Mouse (Mus musculus) kidney, adult 18-20 months (tissue): Measurements from ENCODE around the gene Olfr1054.
"Not testable (repeated sequence)": the region's sequence is repeated elsewhere in the genome, so short reads cannot be mapped to it uniquely, and the experiment has no call there.

ENCODE experiments used
- DNase-seq: peaks from one replicate; pipeline ENCODE4 v3.0.0; 2021

Olfr1054 gene

DNA sequence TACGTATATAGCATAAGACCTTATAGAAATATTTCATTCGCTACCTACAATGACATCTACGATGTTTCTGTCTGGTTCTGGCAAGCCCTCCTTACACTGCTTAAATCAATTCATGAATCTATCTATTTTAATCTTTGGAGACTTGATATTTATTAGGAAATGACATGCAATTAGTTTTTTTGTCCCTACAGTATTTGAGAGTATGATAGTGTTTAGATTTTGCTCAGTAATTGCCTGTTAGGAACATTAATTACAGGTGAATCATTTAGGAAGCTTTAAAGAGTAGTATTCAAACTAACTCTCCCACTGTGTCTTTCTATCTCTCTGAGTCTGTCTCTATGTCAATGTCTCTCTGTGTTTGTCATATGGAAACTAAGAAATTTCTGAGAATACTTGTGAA is at the start of gene Olfr1054:
TSS of gene Olfr1054 (minus strand) at position 101 of the 400 bp plus-strand sequence.
- no peak for DNase-seq

GRCm38 (mm10) chr2:86378293-86378692 is 43.1 kb upstream of the Olfr1054 start, which contains the start of gene Olfr1057:
Gene Olfr1057, minus strand, starts transcription at chr2:86378393.
- no peak for DNase-seq

- not testable (repeated sequence) for DNase-seq
These were observed 31.1 kb upstream of the Olfr1054 start for GRCm38 (mm10) chr2:86366342-86366741.

DNA sequence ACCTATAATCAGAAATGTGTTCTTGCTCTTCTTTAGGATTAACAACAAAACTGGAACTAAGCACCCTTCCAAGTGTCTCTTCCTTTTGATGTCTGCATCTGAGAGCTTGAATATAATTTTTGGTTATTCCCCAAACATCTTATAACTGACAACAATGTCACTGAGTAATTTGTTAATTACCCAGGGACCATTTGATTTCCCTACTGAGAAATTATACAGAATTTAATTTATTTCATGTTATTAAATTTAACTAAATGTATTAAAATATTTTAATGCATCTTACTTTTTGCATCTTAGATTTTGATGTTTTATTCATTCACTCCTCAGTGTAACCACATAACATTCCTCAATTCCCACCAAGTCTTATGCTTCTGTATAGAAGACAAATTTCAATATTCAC is 27.1 kb upstream of the Olfr1054 start, which contains the start of gene Olfr1056:
TSS of gene Olfr1056 (minus strand) at position 101 of the 400 bp plus-strand sequence.
- no peak for DNase-seq

GRCm38 (mm10) chr2:86351751-86352150 is 16.5 kb upstream of the Olfr1054 start:
- not testable (repeated sequence) for DNase-seq

GRCm38 (mm10) chr2:86350184-86350583 is 15.0 kb upstream of the Olfr1054 start, which contains the start of gene Olfr1055:
Gene Olfr1055, minus strand, starts transcription at chr2:86350284.
- DNase-seq: no peak

DNA sequence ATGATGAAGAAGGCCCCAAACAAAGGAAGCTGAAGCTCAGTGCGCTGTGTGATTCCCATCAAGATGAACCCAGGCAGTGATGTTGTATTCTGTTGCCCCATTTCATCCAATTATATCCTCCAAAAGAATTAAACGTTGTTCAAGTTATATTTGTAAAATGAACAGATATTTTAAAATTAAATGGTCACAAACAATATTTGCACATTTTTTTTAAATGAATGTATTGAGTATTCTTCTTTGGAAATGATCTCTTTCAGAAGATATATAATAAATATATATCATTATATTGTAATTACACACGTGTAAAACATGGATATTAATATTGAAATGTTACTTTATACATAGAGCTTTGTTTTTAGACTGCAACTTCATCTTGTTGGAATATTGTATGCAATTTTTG is 20.0 kb downstream of the Olfr1054 start, which contains the start of gene Olfr1053:
TSS of gene Olfr1053 (minus strand) at position 101 of the 400 bp plus-strand sequence.
- DNase-seq: no peak

- no peak for DNase-seq
These were observed 43.1 kb downstream of the Olfr1054 start, which contains the start of gene Olfr1052 for GRCm38 (mm10) chr2:86292155-86292554. Gene Olfr1052, plus strand, starts transcription at chr2:86292455.
